Mouse (Mus musculus) WW6 (cell line): ENCODE results near the gene Btf3.

Experiments
- DNase-seq: peaks from one replicate; pipeline ENCODE4 v3.0.0-alpha.2; 2013; ENCODE audit warnings: low read depth, low spot score

Btf3 gene

DNA sequence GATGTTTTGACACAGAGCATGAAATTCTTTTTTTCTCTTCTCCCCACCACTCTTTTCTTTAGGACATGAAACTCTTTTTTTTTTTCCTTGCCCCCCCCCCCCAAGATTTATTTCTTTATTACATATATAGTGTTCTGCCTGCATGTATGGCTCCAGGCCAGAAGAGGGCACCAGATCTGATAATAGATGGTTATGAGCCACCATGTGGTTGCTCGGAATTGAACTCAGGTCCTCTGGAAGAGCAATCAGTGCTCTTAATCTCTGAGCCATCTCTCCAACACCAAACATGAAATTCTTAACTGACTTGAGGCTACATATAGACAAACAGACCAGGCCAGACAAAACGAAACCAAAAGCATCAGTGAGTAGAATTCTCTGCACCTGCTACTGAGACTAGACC, 39.3 kb downstream of the Btf3 start:
- DNase-seq, result no peak

DNA sequence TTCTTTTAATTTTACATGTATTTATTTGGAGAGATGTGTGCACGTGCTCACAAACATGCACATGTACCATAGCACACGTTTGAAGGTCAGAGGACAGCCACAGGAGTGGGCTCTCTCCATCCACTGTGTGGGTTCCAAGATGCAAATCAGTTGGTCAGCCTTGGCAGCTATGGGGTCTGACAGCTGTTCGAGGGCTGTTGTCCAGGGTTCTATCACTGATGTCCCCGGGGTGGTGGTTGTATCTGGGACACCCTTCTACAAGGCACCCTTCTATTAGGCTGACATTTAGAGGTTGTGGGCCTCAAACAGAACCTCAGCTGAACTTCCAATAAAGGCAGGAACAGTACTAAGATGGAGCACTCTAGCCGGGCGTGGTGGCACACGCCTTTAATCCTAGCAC, 40.6 kb downstream of the Btf3 start:
- no peak for DNase-seq

DNA sequence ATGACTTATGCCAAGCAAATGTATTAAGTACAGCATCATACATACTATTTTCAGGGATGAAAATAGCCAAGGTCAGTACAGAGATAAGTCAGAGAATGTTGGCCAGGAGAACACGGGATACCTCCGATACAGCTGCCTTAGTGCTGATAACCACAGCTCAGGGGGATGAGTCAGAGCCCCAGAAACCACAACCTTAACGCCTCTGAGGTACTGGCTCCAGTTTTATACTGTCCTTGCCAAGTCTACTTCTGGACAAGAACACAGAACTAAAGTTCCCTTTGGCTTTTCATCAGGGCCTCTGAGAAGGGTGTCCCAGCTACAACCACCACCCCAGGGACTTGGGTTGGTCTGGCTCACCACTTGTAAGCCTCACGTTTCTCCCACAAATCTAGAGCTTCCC, 41.2 kb downstream of the Btf3 start:
- no peak for DNase-seq

DNA sequence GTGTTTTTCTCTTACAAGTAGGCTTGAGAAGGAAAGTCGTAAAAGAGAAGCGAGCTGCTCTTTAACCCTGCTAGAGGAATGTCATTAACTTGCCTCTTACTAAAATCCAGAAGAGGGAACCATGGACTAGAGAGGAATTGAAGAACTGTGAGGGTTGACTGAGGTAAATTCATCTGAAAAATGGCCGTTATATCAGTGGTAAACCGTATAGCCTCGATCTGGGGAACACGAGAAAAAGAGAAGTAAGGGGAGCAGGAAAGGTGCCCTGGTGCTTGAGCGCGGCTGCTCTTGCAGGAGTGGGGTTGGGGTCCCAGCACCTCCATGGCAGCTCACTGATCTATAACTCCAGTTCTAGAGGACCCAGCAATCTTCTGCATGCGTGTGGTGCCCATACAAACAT, 42.8 kb downstream of the Btf3 start:
- no peak for DNase-seq

DNA sequence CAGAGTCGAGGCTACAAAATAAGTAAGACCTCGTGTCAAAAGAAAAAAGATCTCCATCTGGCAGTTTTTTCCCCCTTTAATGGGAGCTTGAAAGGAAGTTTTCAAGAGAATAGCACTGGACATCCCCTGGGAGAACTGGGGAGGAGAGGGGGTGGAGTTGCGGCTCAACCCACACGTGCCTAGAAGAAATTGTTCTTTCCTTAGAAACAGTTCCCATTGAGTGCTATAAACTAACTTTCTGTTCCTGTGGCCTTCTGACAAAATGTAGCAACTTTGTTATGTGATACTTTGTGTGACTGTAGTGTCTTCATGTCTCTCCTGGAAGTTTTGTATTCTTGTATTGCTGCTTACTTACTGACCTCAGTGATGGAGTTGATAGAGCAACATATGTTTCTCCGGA, 52.7 kb downstream of the Btf3 start:
- DNase-seq, result no peak

DNA sequence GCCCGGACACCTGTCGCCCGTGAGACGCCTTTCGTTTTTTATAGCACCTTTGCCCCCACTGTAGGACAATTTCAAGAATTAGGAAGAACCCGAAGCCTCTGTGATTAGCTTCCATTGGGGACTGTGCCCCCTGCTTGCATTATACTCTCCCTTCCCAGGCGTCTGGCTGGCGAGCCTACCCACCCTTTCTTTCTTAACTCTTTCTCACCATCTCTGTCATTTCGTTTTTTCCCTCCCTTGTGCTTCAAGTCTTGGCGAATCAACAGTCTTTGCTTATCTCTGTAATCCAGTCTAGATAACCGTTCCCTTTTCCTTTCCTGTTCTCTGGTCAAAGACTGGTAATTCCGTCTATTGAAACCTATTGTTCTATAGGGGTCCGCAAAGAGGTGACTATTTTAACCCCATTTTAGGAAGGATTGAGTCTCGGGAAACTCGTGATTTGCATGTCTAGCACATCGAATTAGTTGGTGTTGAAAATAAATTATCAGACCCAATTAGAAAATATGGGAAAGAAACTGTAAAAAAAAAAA, 53.3 kb downstream of the Btf3 start:
- no peak for DNase-seq

DNA sequence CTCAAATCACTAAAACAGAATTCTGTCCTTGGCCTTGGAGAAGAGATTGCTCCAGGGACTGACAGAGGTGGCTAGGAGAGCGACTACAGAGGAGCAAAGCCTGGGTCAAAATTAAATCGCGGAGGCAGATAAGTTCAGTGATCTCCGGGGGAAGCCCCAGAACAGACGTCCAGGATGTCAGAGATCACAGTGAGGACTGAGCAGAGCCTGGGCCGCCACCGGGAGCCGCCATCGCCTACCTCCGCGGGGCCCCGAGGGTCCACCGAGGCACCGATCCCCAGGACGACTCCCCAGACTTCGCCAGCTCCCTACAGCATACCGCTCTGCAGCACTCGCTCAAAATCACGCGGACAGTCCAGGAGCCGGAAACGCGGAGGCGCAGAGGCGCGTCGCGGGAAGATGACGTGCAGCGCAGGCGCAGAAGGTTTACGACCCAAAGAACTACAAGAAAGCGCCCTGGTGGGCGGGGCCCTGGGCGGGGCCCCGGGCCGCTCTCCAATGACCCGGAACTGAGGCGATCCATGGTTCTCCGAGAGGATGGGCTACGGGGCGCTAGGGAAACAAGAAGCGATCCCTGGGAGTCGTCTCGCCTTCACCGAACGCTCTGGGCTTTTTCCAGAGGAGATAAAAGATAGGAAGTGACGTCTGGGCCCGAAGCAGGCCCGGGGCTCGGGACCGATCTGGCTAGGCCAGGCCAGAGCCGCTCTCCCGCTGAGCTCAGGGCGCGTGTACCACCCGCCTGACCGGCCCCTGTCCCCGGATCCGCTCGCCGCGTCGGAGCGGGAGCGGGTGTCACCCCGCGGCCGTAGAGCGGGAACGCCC, 54.0 kb downstream of the Btf3 start, which contains the start of the genes Utp15 and Ankra2:
Utp15 (minus strand) TSS at position 406 of the 822 bp plus-strand sequence.
Ankra2 (plus strand) TSS at position 439 of the 822 bp plus-strand sequence.
- DNase-seq, result peak; percentile 97
